Mouse (Mus musculus) 3134 (cell line): Measurements from ENCODE around the gene Fgr.
"Not testable (repeated sequence)": the region's sequence is repeated elsewhere in the genome, so short reads cannot be mapped to it uniquely, and the experiment has no call there.

Experiments used
- DNase-seq: peaks from one replicate; pipeline ENCODE4 v3.0.0-alpha.2; 2011; ENCODE audit warnings: low spot score; ENCODE audit not compliant: insufficient read length; ENCODE audit errors: extremely low read depth

Fgr gene

GRCm38 (mm10) chr4:132983664-132984512 lies 10.0 kb downstream of the Fgr start:
- no peak for DNase-seq

- DNase-seq: no peak
Observed at GRCm38 (mm10) chr4:132988581-132989355, 14.9 kb downstream of the Fgr start.

- no peak for DNase-seq
Observed at GRCm38 (mm10) chr4:132993553-132993952, 19.7 kb downstream of the Fgr start.

GRCm38 (mm10) chr4:132997469-132998237 lies 23.8 kb downstream of the Fgr start:
- no peak for DNase-seq

- no peak for DNase-seq
Observed at GRCm38 (mm10) chr4:133002896-133003295, 29.0 kb downstream of the Fgr start.

- DNase-seq: no peak
Observed at GRCm38 (mm10) chr4:133003316-133004018, 29.6 kb downstream of the Fgr start.

GRCm38 (mm10) chr4:133005233-133005632 lies 31.3 kb downstream of the Fgr start:
- DNase-seq: peak; percentile 43

GRCm38 (mm10) chr4:133005885-133006451 lies 32.1 kb downstream of the Fgr start:
- DNase-seq: not testable (repeated sequence)

GRCm38 (mm10) chr4:133007513-133008380 lies 33.9 kb downstream of the Fgr start:
- no peak for DNase-seq

GRCm38 (mm10) chr4:133009131-133009530 lies 35.2 kb downstream of the Fgr start:
- DNase-seq: no peak

- DNase-seq: no peak
Observed at GRCm38 (mm10) chr4:133009676-133010075, 35.8 kb downstream of the Fgr start.

- no peak for DNase-seq
Observed at GRCm38 (mm10) chr4:133010611-133011010, 36.7 kb downstream of the Fgr start.

GRCm38 (mm10) chr4:133011028-133011820 lies 37.3 kb downstream of the Fgr start, which contains the start of gene Ahdc1:
Ahdc1 (plus strand) TSS chr4:133011260.
- peak; percentile 87 for DNase-seq

- peak; percentile 47 for DNase-seq
Observed at GRCm38 (mm10) chr4:133011821-133012775, 38.2 kb downstream of the Fgr start.

GRCm38 (mm10) chr4:133012776-133013265 lies 38.9 kb downstream of the Fgr start:
- DNase-seq: peak; percentile 69

GRCm38 (mm10) chr4:133013266-133013891 lies 39.5 kb downstream of the Fgr start:
- DNase-seq: peak; percentile 81
